Mouse (Mus musculus): ENCODE measurements around the gene Tapbp. TPM values are rescaled to one million over a fixed set of nuclear protein-coding genes. Genes with fewer than 3 reads are reported as not detected.
"Not testable (repeated sequence)": the region's sequence is repeated elsewhere in the genome, so short reads cannot be mapped to it uniquely, and the experiment has no call there.

Tapbp gene
- polyA plus RNA-seq, 1 experiment = 97.3 TPM

GRCm38 (mm10) chr17:33890533-33891059 lies 25.1 kb upstream of the Tapbp start, which contains the start of gene Kifc1:
Gene Kifc1 (minus strand): TSS chr17:33890661.
- Histone ChIP-seq H3K27ac (ENCODE audit: insufficient read depth, low read length) (peak within 1 kb of the TSS; percentile 23), H3K4me3 (ENCODE audit: low read depth, low read length) (peak within 1 kb of the TSS; percentile 70)

GRCm38 (mm10) chr17:33891357-33891756 lies 24.3 kb upstream of the Tapbp start:
- H3K9ac ChIP-seq (ENCODE audit: low read depth, poor library complexity, severe bottlenecking) = no peak overlapping the region
- peaks cover 1% of the 10 kb centered on the region for H3K4me1 ChIP-seq (ENCODE audit: control insufficient read depth, insufficient read depth, low read length)
- no peak overlapping the region for H3K27ac ChIP-seq (ENCODE audit: insufficient read depth, low read length)
- H3K9me3 ChIP-seq (replicated peaks; ENCODE audit: control insufficient read depth, insufficient read depth, low read length, poor library complexity, severe bottlenecking) = no peaks in the 10 kb centered on the region
- TF ChIP-seq EP300 (IDR thresholded peaks at IDR 0.05; ENCODE audit: insufficient read depth, low read depth, low read length) (no peak), POLR2A (IDR thresholded peaks at IDR 0.05; ENCODE audit: insufficient read depth, low read length) (no peak), CTCF (IDR thresholded peaks at IDR 0.05; ENCODE audit: low read depth, low read length) (no peak)
- H3K36me3 ChIP-seq (ENCODE audit: control insufficient read depth, insufficient read depth, low read length, poor library complexity, severe bottlenecking) = peaks cover 10% of the 10 kb centered on the region
- no peaks in the 10 kb centered on the region for H3K27me3 ChIP-seq (ENCODE audit: control insufficient read depth, insufficient read depth, low read length, poor library complexity, severe bottlenecking)
- H3K4me3 ChIP-seq (ENCODE audit: low read depth, low read length) = no peak overlapping the region

More at GRCm38 (mm10) chr17:33890533-33891059, 25.1 kb upstream of the Tapbp start, which contains the start of gene Kifc1:
- TF ChIP-seq CTCF (IDR thresholded peaks at IDR 0.05; ENCODE audit: low read depth, low read length) (peak; percentile 99), EP300 (IDR thresholded peaks at IDR 0.05; ENCODE audit: insufficient read depth, low read depth, low read length) (0 out of 2 replicates have a peak, but pooled peaks have one; percentile 53), POLR2A (IDR thresholded peaks at IDR 0.05; ENCODE audit: insufficient read depth, low read length) (peak; percentile 58)
- peak within 1 kb of the TSS; percentile 69 for H3K9ac ChIP-seq (ENCODE audit: low read depth, poor library complexity, severe bottlenecking)
- peaks cover 1% of the 10 kb centered on the region for H3K4me1 ChIP-seq (ENCODE audit: control insufficient read depth, insufficient read depth, low read length)
- no peaks in the 10 kb centered on the region for H3K27me3 ChIP-seq (ENCODE audit: control insufficient read depth, insufficient read depth, low read length, poor library complexity, severe bottlenecking)
- H3K36me3 ChIP-seq (ENCODE audit: control insufficient read depth, insufficient read depth, low read length, poor library complexity, severe bottlenecking) = peaks cover 17% of the 10 kb centered on the region
- H3K9me3 ChIP-seq (replicated peaks; ENCODE audit: control insufficient read depth, insufficient read depth, low read length, poor library complexity, severe bottlenecking) = no peaks in the 10 kb centered on the region

GRCm38 (mm10) chr17:33891892-33892291 lies 23.8 kb upstream of the Tapbp start:
- H3K9ac ChIP-seq (ENCODE audit: low read depth, poor library complexity, severe bottlenecking); H3K36me3 ChIP-seq (ENCODE audit: control insufficient read depth, insufficient read depth, low read length, poor library complexity, severe bottlenecking); H3K27me3 ChIP-seq (ENCODE audit: control insufficient read depth, insufficient read depth, low read length, poor library complexity, severe bottlenecking); H3K27ac ChIP-seq (ENCODE audit: insufficient read depth, low read length); H3K9me3 ChIP-seq (replicated peaks; ENCODE audit: control insufficient read depth, insufficient read depth, low read length, poor library complexity, severe bottlenecking); H3K4me3 ChIP-seq (ENCODE audit: low read depth, low read length); H3K4me1 ChIP-seq (ENCODE audit: control insufficient read depth, insufficient read depth, low read length): not testable (repeated sequence)

- H3K4me3 ChIP-seq (ENCODE audit: low read depth, low read length) = no peak overlapping the region
- H3K27me3 ChIP-seq (ENCODE audit: control insufficient read depth, insufficient read depth, low read length, poor library complexity, severe bottlenecking) = no peaks in the 10 kb centered on the region
- H3K9ac ChIP-seq (ENCODE audit: low read depth, poor library complexity, severe bottlenecking) = no peak overlapping the region
- TF ChIP-seq EP300 (IDR thresholded peaks at IDR 0.05; ENCODE audit: insufficient read depth, low read depth, low read length) (0 out of 2 replicates have a peak, but pooled peaks have one; percentile 21), POLR2A (IDR thresholded peaks at IDR 0.05; ENCODE audit: insufficient read depth, low read length) (no peak), CTCF (IDR thresholded peaks at IDR 0.05; ENCODE audit: low read depth, low read length) (no peak)
- peaks cover 3% of the 10 kb centered on the region; the same call in 1 of the 2 replicates for H3K36me3 ChIP-seq (ENCODE audit: control insufficient read depth, insufficient read depth, low read length, poor library complexity, severe bottlenecking)
- peak overlapping the region; percentile 88 for H3K27ac ChIP-seq (ENCODE audit: insufficient read depth, low read length)
- H3K9me3 ChIP-seq (replicated peaks; ENCODE audit: control insufficient read depth, insufficient read depth, low read length, poor library complexity, severe bottlenecking) = no peaks in the 10 kb centered on the region
- peaks cover 1% of the 10 kb centered on the region for H3K4me1 ChIP-seq (ENCODE audit: control insufficient read depth, insufficient read depth, low read length)
These were observed 23.3 kb upstream of the Tapbp start for GRCm38 (mm10) chr17:33892429-33892828.

GRCm38 (mm10) chr17:33893011-33893410 lies 22.7 kb upstream of the Tapbp start:
- H3K4me3 ChIP-seq (ENCODE audit: low read depth, low read length); H3K4me1 ChIP-seq (ENCODE audit: control insufficient read depth, insufficient read depth, low read length); H3K27me3 ChIP-seq (ENCODE audit: control insufficient read depth, insufficient read depth, low read length, poor library complexity, severe bottlenecking); H3K36me3 ChIP-seq (ENCODE audit: control insufficient read depth, insufficient read depth, low read length, poor library complexity, severe bottlenecking); H3K9ac ChIP-seq (ENCODE audit: low read depth, poor library complexity, severe bottlenecking); H3K9me3 ChIP-seq (replicated peaks; ENCODE audit: control insufficient read depth, insufficient read depth, low read length, poor library complexity, severe bottlenecking): not testable (repeated sequence)
- H3K27ac ChIP-seq (ENCODE audit: insufficient read depth, low read length) = peak overlapping the region; percentile 88

- Histone ChIP-seq H3K36me3 (ENCODE audit: control insufficient read depth, insufficient read depth, low read length, poor library complexity, severe bottlenecking) (no peaks in the 10 kb centered on the region), H3K27me3 (ENCODE audit: control insufficient read depth, insufficient read depth, low read length, poor library complexity, severe bottlenecking) (no peaks in the 10 kb centered on the region), H3K4me1 (ENCODE audit: control insufficient read depth, insufficient read depth, low read length) (peaks cover 11% of the 10 kb centered on the region), H3K4me3 (ENCODE audit: low read depth, low read length) (no peak overlapping the region), H3K27ac (ENCODE audit: insufficient read depth, low read length) (peak overlapping the region; percentile 67; the same call in 1 of the 2 replicates), H3K9me3 (replicated peaks; ENCODE audit: control insufficient read depth, insufficient read depth, low read length, poor library complexity, severe bottlenecking) (no peaks in the 10 kb centered on the region), H3K9ac (ENCODE audit: low read depth, poor library complexity, severe bottlenecking) (peak overlapping the region; percentile 64; the same call in 1 of the 2 replicates)
- TF ChIP-seq EP300 (IDR thresholded peaks at IDR 0.05; ENCODE audit: insufficient read depth, low read depth, low read length) (no peak), CTCF (IDR thresholded peaks at IDR 0.05; ENCODE audit: low read depth, low read length) (peak; percentile 59)
These were observed 18.4 kb upstream of the Tapbp start for GRCm38 (mm10) chr17:33897114-33897794.

GRCm38 (mm10) chr17:33898193-33898592 lies 17.5 kb upstream of the Tapbp start:
- peak overlapping the region; percentile 64; the same call in 1 of the 2 replicates for H3K9ac ChIP-seq (ENCODE audit: low read depth, poor library complexity, severe bottlenecking)
- H3K4me1 ChIP-seq (ENCODE audit: control insufficient read depth, insufficient read depth, low read length) = peaks cover 10% of the 10 kb centered on the region
- H3K9me3 ChIP-seq (replicated peaks; ENCODE audit: control insufficient read depth, insufficient read depth, low read length, poor library complexity, severe bottlenecking); H3K36me3 ChIP-seq (ENCODE audit: control insufficient read depth, insufficient read depth, low read length, poor library complexity, severe bottlenecking); H3K27me3 ChIP-seq (ENCODE audit: control insufficient read depth, insufficient read depth, low read length, poor library complexity, severe bottlenecking); H3K4me3 ChIP-seq (ENCODE audit: low read depth, low read length): not testable (repeated sequence)
- H3K27ac ChIP-seq (ENCODE audit: insufficient read depth, low read length) = peak overlapping the region; percentile 92

Data from ES-Bruce4 (cell line).